Mouse (Mus musculus) kidney, adult 10 weeks (tissue): ENCODE data around the gene Fam173a. TPM values are rescaled to one million over a fixed set of nuclear protein-coding genes. Genes with fewer than 3 reads are reported as not detected.

ENCODE experiments used
- polyA plus RNA-seq: library from polyadenylated mRNA; stranded (reverse); fragments of 350-450 nt; fragmentation: Illumina TruSeq; extraction: RNeasy Lipid Tissue Mini Kit (QIAGEN cat#74804); gene quantifications from one replicate; pipeline ENCODE4 v1.2.3, GENCODE M21; 2014; ENCODE audit warnings: low read depth, low replicate concordance

Gene Fam173a
- not detected for polyA plus RNA-seq

DNA sequence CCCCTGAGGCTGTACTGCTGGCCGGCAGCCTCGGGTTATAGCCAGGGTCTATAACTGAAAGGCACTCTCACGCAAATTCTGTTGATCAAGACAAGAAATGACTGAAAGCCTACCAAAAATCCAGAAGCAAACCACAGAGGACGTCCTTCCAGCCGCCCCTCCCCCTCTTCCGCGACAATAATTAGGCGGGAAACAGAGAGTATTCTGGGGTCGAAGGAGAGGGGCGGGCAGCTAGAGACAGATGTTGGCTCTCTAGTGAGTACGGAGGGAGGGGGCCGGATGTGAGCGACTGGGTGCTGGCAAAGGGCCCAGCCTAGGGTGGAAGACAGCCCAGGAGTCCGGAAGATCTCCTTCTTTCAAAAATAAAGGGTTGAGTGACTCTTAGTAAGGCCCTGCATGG lies at the start of gene Fam173a:
Fam173a (minus strand) TSS at position 287 of the 400 bp plus-strand sequence.

DNA sequence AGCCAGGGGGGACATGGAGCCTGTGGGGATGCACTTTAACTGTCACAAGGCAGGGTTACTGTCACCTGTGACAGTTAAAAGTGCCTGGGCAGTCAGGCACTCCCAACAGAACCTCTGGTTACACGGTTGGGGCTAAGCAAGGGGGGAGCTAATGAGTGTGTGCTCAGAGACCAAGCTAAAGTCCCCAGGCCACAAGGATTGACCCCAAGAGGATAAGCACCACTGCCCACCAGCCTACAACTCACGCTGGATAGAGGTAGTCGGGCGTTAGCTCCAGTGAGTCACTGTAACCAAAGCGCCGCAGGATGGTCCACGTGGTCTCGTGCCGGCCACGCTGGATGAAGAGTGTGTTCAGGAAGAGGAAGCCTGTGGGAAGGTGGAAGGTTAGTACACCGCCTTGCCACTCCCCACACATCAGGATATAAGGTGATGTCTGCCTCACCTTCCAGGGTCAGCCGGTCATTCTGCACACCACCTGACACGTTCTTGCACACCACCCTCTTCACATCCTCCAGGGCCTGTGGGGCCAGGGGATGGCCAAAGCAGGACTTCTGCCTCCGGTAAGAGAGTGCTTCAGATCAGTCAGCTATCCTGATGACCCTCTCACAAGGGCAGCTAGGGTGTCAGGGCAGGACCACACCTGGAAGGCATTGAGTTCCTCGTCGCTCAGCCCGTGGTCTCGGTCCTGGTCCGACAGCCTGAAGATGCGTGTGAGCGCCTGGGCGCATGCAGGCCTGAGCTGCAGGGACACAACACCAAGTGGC lies 48.6 kb upstream of the Fam173a start, which contains the start of gene Gm20683:
Gm20683 (minus strand) TSS at position 647 of the 764 bp plus-strand sequence.

DNA sequence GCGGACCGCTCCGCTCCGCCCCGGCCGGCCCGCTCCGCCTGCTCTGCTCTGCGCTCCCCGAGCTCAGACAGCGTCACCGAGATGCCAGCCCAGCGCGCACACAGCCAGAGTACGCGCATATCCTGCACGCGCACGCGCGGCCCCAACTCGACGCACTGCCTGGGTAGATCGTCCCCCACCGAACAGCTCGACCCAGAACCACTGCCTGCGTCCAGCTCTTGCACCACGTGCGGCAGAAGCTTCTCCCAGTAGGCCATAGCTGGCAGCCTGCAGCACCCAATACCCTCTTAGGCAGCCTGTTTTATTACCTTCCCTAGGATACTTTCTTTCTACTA lies 44.3 kb upstream of the Fam173a start, which contains the start of gene Rhbdl1:
Rhbdl1 (minus strand) TSS at position 220 of the 335 bp plus-strand sequence.

DNA sequence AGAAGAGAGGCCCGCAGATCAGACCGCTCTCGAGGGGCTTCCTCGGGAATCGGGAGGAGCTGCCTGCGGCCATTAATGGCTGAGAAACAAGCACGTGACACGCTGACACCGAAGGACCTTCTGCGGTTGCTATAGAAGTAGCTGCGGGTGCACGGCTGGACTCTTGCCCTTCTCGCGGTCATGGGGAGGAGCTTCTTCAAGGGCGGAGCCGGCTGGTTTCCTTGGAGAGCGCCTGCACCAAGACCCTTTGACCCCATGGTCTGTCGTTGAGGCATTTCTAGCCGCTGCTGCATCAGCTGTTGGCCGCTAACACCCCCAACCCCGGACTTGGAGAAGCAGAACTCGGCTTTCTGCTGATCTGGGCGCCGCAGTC lies 40.6 kb upstream of the Fam173a start, which contains the start of gene Stub1:
Stub1 (minus strand) TSS at position 114 of the 373 bp plus-strand sequence.

DNA sequence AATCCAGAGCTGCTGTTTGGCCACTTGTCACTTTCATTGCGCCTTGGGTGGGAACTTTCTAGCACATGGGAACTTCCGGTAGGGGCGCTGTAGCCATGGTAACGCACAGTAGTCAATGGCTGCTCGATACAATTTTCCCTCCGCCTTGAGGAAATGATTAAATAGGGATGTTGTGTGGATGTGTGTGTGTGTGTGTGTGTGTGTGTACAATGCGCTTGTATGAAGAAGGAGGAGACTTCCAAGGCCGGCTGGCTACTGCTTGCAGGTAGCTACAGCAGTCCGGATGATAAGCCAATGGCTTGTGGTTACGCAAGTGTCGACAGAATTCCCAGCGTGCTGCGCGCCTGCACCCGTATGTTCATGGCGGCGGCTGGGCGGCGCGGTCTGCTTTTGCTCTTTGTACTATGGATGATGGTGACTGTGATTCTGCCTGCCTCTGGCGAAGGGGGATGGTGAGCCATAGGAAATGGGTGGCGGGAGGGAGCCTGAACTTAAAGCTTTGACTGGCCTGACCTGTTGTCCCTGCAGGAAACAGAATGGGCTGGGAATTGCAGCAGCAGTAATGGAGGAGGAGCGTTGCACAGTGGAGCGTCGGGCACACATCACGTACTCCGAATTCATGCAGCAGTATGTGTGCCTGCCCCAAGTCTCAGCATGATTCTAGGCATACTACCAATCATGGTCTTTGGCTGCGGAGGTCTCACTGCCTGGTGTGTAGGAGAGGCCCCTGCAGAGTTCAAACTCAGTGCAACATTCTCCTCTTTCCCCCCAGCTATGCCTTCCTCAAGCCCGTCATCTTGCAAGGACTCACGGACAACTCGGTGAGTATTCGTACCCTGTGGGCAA lies 36.2 kb upstream of the Fam173a start, which contains the start of gene Jmjd8:
Jmjd8 (plus strand) TSS at position 156 of the 846 bp plus-strand sequence.

DNA sequence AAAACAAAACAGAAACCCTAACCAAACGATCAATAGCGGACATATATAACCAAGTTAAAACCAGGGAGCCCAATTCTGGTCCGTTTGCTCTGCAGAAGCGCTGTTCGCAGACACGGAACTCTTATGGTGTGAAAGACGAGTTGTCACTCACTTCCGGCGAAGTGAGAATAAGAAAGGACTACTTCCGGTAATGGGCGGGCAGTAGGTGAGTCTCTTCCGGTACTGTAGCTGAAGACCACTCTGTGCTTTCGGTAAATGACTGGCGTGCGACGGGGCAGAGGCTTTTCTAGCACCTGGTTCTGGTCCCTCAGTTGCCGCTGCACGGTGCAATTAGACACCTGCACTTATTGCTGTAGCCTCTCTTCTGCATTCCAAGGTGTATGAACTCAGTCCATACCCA lies 30.8 kb upstream of the Fam173a start, which contains the start of gene Wdr24:
Wdr24 (plus strand) TSS at position 176 of the 400 bp plus-strand sequence.

DNA sequence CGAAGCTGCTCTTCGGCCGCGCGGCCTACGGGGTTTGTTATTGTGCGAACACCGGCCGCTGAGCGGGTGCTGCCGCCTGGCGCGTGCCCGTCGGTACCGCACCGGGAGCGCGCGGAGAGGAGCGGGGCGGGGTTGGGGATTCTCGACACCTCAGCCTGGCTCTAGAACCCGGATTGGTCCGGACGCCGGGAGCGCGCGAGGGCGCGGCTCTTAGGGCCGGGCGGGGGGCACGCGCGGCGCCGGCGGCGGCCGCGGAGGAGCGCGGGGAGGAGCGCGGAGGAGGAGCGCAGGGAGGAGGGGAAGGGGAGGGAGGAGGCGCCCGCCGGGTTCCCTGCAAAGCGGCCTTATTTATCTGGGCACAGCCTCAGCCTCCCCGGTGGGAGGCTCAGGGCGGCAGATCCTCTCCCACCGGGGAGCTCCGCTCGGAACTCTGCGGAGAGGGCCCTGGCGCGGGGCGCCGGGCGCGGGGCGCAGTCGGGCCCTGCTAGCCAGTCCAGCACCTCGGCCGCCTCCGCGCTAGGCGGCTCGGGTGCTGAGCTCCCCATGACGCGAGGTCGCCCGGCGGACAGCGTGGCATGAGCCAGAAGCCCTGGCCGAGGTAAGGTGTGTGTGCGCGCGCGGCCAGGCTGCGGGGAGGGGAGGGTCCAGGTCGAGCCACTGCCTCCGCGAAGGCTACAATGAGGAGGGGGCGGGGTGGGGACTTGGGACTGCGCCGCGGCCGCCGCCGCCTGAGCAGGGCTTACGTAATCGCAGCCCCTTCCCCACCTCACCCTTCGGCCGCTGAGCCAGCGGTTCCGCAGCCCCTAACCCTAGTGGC lies 16.3 kb upstream of the Fam173a start, which contains the start of gene Fbxl16:
Fbxl16 (plus strand) TSS at position 297 of the 817 bp plus-strand sequence.

DNA sequence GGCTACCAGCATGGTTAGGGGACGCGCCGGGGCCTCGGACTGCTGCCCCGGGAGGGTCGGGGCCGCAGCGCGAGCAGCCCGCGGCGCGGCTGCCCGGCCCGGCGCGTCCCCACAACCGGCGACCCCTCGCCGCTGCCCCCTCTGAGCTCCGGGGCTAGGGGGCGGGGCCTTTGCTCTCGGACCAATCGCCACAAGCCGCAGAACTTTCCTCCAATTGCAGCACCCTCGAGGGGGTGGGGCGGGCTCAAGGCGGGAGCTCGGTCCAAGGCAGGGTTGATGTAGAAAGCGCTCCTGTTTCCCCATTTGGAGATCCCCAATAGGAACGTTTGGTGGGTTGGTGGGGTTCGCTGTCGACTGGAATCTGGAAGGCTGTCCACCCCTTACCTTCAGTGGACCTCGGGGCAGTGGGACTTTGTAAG lies 4.3 kb upstream of the Fam173a start, which contains the start of gene Metrn:
Metrn (minus strand) TSS at position 186 of the 419 bp plus-strand sequence.

DNA sequence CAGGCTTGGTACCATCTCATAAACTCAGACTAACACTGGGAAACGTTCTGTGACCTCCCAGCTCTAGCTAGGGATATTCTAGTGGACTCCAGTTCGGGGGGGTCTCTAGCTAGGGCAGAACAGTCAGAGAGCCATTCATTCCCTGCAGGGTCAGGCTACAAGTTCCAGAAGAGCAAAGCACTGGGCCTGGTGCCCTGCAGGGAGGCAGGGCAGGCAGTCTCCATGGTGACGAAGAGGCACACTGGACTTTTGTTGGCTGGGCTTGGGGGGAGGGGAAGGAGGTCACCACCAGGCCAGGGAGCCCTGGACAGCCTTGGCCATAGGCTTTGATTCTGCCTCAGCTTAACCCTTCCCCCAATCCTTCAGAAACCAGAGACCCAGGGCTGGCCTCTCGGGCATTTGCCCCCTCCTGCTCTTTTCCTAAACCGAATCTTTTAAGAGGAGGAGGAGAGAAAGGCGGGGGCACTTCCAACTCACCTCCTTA lies 3.0 kb upstream of the Fam173a start, which contains the start of gene AC134908.4:
AC134908.4 (minus strand) TSS at position 51 of the 484 bp plus-strand sequence.

DNA sequence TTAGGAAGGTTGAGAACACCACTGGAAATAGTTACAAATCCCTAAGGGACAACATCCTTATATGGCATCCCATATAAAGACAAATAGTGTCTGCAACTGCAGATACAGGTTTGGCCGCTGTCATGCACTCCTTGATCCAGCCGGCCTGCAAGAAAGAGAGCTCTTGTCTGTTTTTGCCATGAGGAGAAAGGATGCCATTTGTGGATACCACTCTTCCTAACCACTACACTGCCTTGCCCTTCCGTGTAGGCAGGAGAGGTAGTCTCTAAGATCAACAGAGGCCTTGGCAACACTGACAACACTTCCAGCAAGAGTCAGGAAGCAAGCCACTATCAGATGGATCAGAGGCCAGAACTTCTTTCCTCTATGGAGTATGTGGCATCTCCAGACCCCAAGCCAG lies 6.4 kb downstream of the Fam173a start, which contains the start of gene Ccdc78:
Ccdc78 (plus strand) TSS at position 301 of the 400 bp plus-strand sequence.

DNA sequence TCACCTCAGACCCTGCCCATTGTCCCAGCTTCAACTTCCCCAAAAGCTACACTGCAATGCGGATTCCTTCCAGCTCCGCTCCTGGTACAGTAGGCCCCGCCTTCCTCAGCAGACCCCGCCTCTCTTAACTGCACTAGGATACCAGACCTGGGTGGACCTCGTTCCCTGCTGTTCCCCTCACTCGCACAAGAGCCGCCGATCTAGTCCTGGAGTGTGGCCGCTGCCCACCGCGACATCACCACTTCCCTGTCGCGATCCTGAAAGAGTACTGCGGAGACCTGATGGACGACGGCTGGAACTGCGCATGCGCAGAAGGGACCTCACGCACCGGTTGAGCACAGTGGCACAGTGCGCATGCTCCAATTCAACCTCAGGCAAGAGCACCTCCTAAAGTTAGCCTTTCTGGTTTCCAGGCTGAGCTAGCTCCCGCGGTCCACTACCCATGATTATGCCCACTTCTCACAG lies 7.4 kb downstream of the Fam173a start, which contains the start of gene Haghl:
Haghl (minus strand) TSS at position 393 of the 465 bp plus-strand sequence.

DNA sequence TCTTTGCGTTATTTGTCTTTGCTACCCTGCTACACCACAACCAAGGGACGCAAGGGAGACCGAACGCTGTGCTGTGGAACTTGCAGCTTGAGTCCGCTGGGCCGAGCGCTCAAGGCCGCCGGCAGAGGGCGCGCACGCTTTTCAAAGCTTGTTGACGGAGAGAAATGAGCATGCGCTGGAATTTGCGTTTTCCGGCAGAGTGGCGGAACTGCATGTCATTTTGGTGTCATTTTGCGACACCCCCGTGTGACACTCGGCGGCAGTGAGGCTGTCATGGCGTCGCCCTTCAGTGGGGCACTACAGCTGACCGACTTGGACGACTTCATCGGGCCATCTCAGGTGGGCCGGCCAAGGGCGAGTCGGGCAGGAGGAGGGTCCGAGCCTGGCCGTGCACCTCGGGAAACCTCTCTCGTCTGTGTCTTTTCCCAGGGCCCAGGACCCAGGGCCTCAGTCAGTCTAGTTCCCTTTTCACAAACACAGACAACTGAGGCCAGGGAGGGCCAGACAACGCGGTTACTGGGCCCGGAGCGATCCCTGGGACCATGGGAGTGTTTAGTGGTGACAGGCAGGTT lies 19.1 kb downstream of the Fam173a start, which contains the start of gene Narfl:
Narfl (plus strand) TSS at position 228 of the 572 bp plus-strand sequence.

DNA sequence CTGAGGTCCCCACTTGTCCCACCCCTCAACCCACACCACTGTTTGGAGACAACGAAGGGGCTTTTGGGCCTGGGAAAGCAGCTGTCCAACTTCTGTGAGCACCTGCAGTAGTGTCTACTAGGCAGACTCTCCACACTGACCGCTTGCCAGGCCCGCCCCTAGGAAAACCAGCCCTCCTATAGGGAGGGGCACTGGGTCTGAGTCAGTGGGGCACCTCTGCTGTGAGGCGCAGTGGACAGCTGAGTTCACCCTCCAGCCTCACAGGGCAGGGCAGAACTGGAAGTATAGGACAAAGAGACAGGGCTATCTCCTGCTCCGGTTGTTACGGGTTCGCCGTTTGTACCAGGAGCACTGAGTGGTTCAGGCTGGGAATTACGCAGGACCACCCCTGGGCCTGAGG lies 38.5 kb downstream of the Fam173a start, which contains the start of gene Msln:
Msln (minus strand) TSS at position 138 of the 400 bp plus-strand sequence.

Other genes starting within 250 kb of the Fam173a start
- 0.24 TPM for gene Sox8, start 222.2 kb downstream of the Fam173a start, polyA plus RNA-seq
- 0.53 TPM for gene Lmf1, start 213.8 kb downstream of the Fam173a start, polyA plus RNA-seq
- gene Gng13, start 75.7 kb downstream of the Fam173a start, polyA plus RNA-seq = not detected
- gene Chtf18, start 65.5 kb downstream of the Fam173a start, polyA plus RNA-seq = not detected
- not detected for gene Rpusd1, start 65.2 kb downstream of the Fam173a start, polyA plus RNA-seq
- gene Mslnl, start 56.9 kb downstream of the Fam173a start, polyA plus RNA-seq = not detected
- not detected for gene Msln, start 38.5 kb downstream of the Fam173a start, polyA plus RNA-seq
- gene Narfl, start 19.1 kb downstream of the Fam173a start, polyA plus RNA-seq = 2.3 TPM
- not detected for gene Haghl, start 7.2 kb downstream of the Fam173a start, polyA plus RNA-seq
- not detected for gene Ccdc78, start 6.3 kb downstream of the Fam173a start, polyA plus RNA-seq
- not detected for gene AC134908.4, start 2.8 kb upstream of the Fam173a start, polyA plus RNA-seq
- gene Metrn, start 4.2 kb upstream of the Fam173a start, polyA plus RNA-seq = 0.16 TPM
- gene Fbxl16, start 16.2 kb upstream of the Fam173a start, polyA plus RNA-seq = 0.77 TPM
- not detected for gene Wdr24, start 30.7 kb upstream of the Fam173a start, polyA plus RNA-seq
- 2.4 TPM for gene Jmjd8, start 36.0 kb upstream of the Fam173a start, polyA plus RNA-seq
- gene Stub1, start 40.5 kb upstream of the Fam173a start, polyA plus RNA-seq = 5.1 TPM
- gene Rhbdl1, start 44.4 kb upstream of the Fam173a start, polyA plus RNA-seq = not detected
- gene Gm20683, start 48.9 kb upstream of the Fam173a start, polyA plus RNA-seq = not detected
- gene Rhot2, start 52.0 kb upstream of the Fam173a start, polyA plus RNA-seq = 13.8 TPM
- 1.2 TPM for gene Wdr90, start 68.6 kb upstream of the Fam173a start, polyA plus RNA-seq
- gene Mcrip2, start 75.9 kb upstream of the Fam173a start, polyA plus RNA-seq = 2.5 TPM
- 56.3 TPM for gene Mettl26, start 82.2 kb upstream of the Fam173a start, polyA plus RNA-seq
- gene Wfikkn1, start 88.0 kb upstream of the Fam173a start, polyA plus RNA-seq = not detected
- gene Rab40c, start 126.8 kb upstream of the Fam173a start, polyA plus RNA-seq = 0.69 TPM
- 56.6 TPM for gene Pigq, start 152.0 kb upstream of the Fam173a start, polyA plus RNA-seq
- gene Nhlrc4, start 152.1 kb upstream of the Fam173a start, polyA plus RNA-seq = 1.2 TPM
- gene A930017K11Rik, start 159.7 kb upstream of the Fam173a start, polyA plus RNA-seq = not detected
- gene Capn15, start 192.9 kb upstream of the Fam173a start, polyA plus RNA-seq = 0.69 TPM